Mouse (Mus musculus) activated CD4-positive, CD25-positive, alpha-beta regulatory T cell, adult 9 weeks (primary cell): Measurements from ENCODE around the gene Syndig1l. TPM values are rescaled to one million over a fixed set of nuclear protein-coding genes. Genes with fewer than 3 reads are reported as not detected.

Experiments used
- polyA plus RNA-seq: library from polyadenylated mRNA; unstranded; fragments of 100-300 nt; shearing (Covaris generic); gene quantifications from one replicate; pipeline ENCODE4 v1.2.1, GENCODE M21; 2017

The Syndig1l gene
- polyA plus RNA-seq, result not detected

GRCm38 (mm10) chr12:84698319-84699081 is at the start of gene Syndig1l:
TSS of gene Syndig1l (minus strand) at chr12:84698831.

GRCm38 (mm10) chr12:84640654-84641053 is 58.0 kb downstream of the Syndig1l start, which contains the start of gene Vrtn:
TSS of gene Vrtn (plus strand) at chr12:84641019.

Other genes with a start within 250 kb of the Syndig1l start
- gene Aldh6a1, start 247.8 kb downstream of the Syndig1l start, polyA plus RNA-seq, result 17.3 TPM
- gene Lin52, start 247.4 kb downstream of the Syndig1l start, polyA plus RNA-seq, result 23.3 TPM
- not detected for gene Vsx2, start 129.1 kb downstream of the Syndig1l start, polyA plus RNA-seq
- 26.2 TPM for gene Abcd4, start 81.4 kb downstream of the Syndig1l start, polyA plus RNA-seq
- not detected for gene Vrtn, start 57.8 kb downstream of the Syndig1l start, polyA plus RNA-seq
- gene Npc2, start 74.3 kb upstream of the Syndig1l start, polyA plus RNA-seq, result 109 TPM
- gene Isca2, start 74.4 kb upstream of the Syndig1l start, polyA plus RNA-seq, result 105 TPM
- gene Ltbp2, start 177.7 kb upstream of the Syndig1l start, polyA plus RNA-seq, result 0.09 TPM